Mouse (Mus musculus) thymus, adult 2 months (tissue): ENCODE results near the gene Gkn2. TPM values are rescaled to one million over a fixed set of nuclear protein-coding genes. Genes with fewer than 3 reads are reported as not detected.

Source experiments
- DNase-seq: peaks from one replicate; pipeline ENCODE4 v3.0.0; 2021
- H3K27ac ChIP-seq: fragments of 200-500 bp; 2 replicates; pipeline ENCODE4 v1.5.1; 2012; ENCODE audit warnings: low read length, control low read depth; ENCODE audit not compliant: control insufficient read depth, insufficient read depth
- H3K27me3 ChIP-seq: fragments of 200-500 bp; 2 replicates; pipeline ENCODE4 v1.6.1; 2012; ENCODE audit warnings: mild to moderate bottlenecking, low read length, moderate library complexity, mixed read lengths; ENCODE audit not compliant: control insufficient read depth, insufficient read depth
- H3K36me3 ChIP-seq: fragments of 200-500 bp; 2 replicates; pipeline ENCODE4 v1.6.1; 2012; ENCODE audit warnings: mild to moderate bottlenecking, low read length, moderate library complexity; ENCODE audit not compliant: control insufficient read depth, insufficient read depth
- H3K4me1 ChIP-seq: fragments of 200-500 bp; replicated peaks from 2 replicates; pipeline ENCODE4 v1.6.1; 2012; ENCODE audit warnings: low read length; ENCODE audit not compliant: control insufficient read depth, insufficient read depth
- H3K4me3 ChIP-seq: fragments of 200-500 bp; 2 replicates; pipeline ENCODE4 v1.5.1; 2012; ENCODE audit warnings: mild to moderate bottlenecking, low read length, control low read depth, moderate library complexity; ENCODE audit not compliant: control insufficient read depth, insufficient read depth
- CTCF ChIP-seq: fragments of 200-500 bp; IDR thresholded peaks from 2 replicates; pipeline ENCODE4 v1.5.1; 2012; ENCODE audit warnings: mild to moderate bottlenecking, control low read depth, low read length, moderate library complexity, borderline replicate concordance; ENCODE audit not compliant: control insufficient read depth, poor library complexity, insufficient read depth; ENCODE audit errors: extremely low read depth
- POLR2A ChIP-seq: fragments of 200-500 bp; IDR thresholded peaks from 2 replicates; pipeline ENCODE4 v1.6.1; 2012; ENCODE audit warnings: mild to moderate bottlenecking, low read length, control low read depth, moderate library complexity; ENCODE audit not compliant: control insufficient read depth, poor library complexity, insufficient read depth; ENCODE audit errors: extremely low read depth
- WGBS: fragments of 180-500 bp; shearing (Covaris S2); methylation state at CpG from one replicate; pipeline ENCODE4 v1.1.7; 2018; 5-methylcytosine and 5-hydroxymethylcytosine counted together
- polyA plus RNA-seq: library from polyadenylated mRNA; depleted of rRNA; stranded (reverse); fragments of >200 nt; gene quantifications from 2 replicates; pipeline ENCODE4 v1.2.3, GENCODE M21; 2012; rRNA removed

Gkn2 gene
- polyA plus RNA-seq, 1 experiment = 0.40 TPM

DNA sequence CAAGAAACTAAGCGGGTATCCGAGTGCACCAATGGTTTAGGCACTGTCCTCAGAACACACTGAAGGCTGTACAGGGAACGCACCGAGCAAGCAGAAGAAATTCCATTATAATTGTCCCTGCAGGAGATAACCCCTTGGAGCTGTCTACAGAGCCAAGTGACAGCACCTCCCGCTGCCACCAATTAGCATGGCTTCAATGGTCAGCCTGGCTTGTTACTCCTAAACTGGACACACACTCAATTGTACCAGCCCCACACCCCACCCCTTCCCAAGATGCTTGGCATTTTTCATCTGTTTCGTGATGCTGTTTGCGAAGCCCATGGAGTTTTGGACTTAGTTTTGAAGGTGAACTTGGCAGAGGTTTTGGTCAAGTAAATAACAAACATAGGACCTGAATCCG lies 54.5 kb downstream of the Gkn2 start:
- Histone ChIP-seq H3K27me3 (no peaks in the 10 kb centered on the region), H3K27ac (no peak overlapping the region), H3K4me1 (no peaks in the 10 kb centered on the region), H3K4me3 (no peak overlapping the region), H3K36me3 (no peaks in the 10 kb centered on the region)
- no peak for TF ChIP-seq POLR2A
- TF ChIP-seq CTCF = no peak
- WGBS = 92% methylated on average over 8 of the region's 8 CpGs
- DNase-seq = no peak

DNA sequence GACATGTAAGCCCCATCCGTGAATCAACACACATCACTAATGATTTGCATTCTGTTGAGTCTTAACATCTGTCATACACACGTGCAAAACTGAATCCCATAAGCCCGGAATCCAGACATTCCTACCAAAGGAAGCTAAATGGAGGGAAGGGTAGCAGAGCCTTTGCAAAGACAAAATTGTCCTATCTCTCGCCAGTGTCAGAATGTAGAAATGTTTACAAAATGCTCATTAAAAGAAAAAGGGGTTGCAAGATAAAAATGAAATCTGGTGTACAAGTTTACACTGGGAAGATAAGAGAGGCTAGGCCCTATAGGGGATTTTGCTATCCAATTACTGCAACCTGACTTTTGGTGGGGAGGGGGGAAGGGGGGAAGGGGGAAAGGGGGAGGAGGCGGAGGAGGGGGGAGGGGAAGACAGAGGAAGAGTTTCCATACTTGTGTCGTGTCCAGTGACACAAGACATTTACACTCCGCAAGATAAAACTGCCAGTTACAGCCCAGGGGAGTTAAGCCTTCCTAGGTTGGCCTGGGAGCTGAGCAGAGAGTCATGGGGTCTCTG lies 55.4 kb downstream of the Gkn2 start, which contains the start of gene Bmp10:
Bmp10 (plus strand) TSS at position 508 of the 558 bp plus-strand sequence.
- Histone ChIP-seq H3K27me3 (no peaks in the 10 kb centered on the region), H3K4me3 (no peak within 1 kb of the TSS), H3K4me1 (no peaks in the 10 kb centered on the region), H3K36me3 (no peaks in the 10 kb centered on the region), H3K27ac (no peak within 1 kb of the TSS)
- DNase-seq = no peak
- TF ChIP-seq CTCF (no peak), POLR2A (no peak)
- 92% methylated on average over 7 of the region's 7 CpGs for WGBS

Other genes starting within 250 kb of the Gkn2 start
- 3.7 and 4.0 TPM in 2 replicates for gene Antxr1, start 37.5 kb upstream of the Gkn2 start, polyA plus RNA-seq
- 0.52 and 0.75 TPM in 2 replicates for gene Gkn1, start 22.4 kb upstream of the Gkn2 start, polyA plus RNA-seq
- gene Gkn3, start 15.6 kb downstream of the Gkn2 start, polyA plus RNA-seq = 0.69 and 0.96 TPM in 2 replicates
- gene Bmp10, start 55.6 kb downstream of the Gkn2 start, polyA plus RNA-seq = 0.08 and 4.8 TPM in 2 replicates
- 17.2 TPM in 2 replicates for gene Arhgap25, start 159.9 kb downstream of the Gkn2 start, polyA plus RNA-seq
- 0.20 and 0.26 TPM in 2 replicates for gene Prokr1, start 217.4 kb downstream of the Gkn2 start, polyA plus RNA-seq